Mouse (Mus musculus) MEL (cell line): Measurements from ENCODE around the gene Pcnx4. TPM values are rescaled to one million over a fixed set of nuclear protein-coding genes. Genes with fewer than 3 reads are reported as not detected.

Experiments used
- DNase-seq: peaks from one replicate; pipeline ENCODE4 v3.0.0; 2011; ENCODE audit warnings: low read depth, low spot score
- H3K27ac ChIP-seq: 2 replicates; pipeline ENCODE4 v1.5.1; 2012; ENCODE audit warnings: low read depth, mild to moderate bottlenecking, control low read depth, low read length, moderate library complexity; ENCODE audit not compliant: control insufficient read depth
- H3K27me3 ChIP-seq, 2 experiments: fragments of 150-350 bp in 1 of 2; sonication (generic) in 1 of 2; 2 replicates each; pipeline ENCODE4 v1.6.1; 2012; ENCODE audit warnings: low read length in 2 of 2, mild to moderate bottlenecking in 2 of 2, improper control_type of control experiment in 1 of 2, moderate library complexity in 1 of 2; ENCODE audit not compliant: insufficient read depth in 2 of 2, control insufficient read depth in 1 of 2
- H3K36me3 ChIP-seq, 2 experiments: 2 replicates each; pipeline ENCODE4 v1.6.1; 2012 to 2014; ENCODE audit warnings: low read length in 2 of 2, improper control_type of control experiment in 1 of 2, inconsistent platforms in 1 of 2, mild to moderate bottlenecking in 1 of 2; ENCODE audit not compliant: insufficient read depth in 2 of 2, control insufficient read depth in 1 of 2
- H3K4me1 ChIP-seq, 2 experiments: fragments of 150-350 bp in 1 of 2; sonication (generic) in 1 of 2; 2 replicates each; pipeline ENCODE4 v1.6.1; 2012; ENCODE audit warnings: low read length in 2 of 2, improper control_type of control experiment in 1 of 2, mild to moderate bottlenecking in 1 of 2; ENCODE audit not compliant: insufficient read depth in 2 of 2, control insufficient read depth in 1 of 2
- H3K4me3 ChIP-seq, 2 experiments: fragments of 150-350 bp in 1 of 2; sonication (generic) in 1 of 2; 2 replicates each; pipeline ENCODE4 v1.5.1; 2012; ENCODE audit warnings: low read depth in 2 of 2, low read length in 2 of 2, mild to moderate bottlenecking in 2 of 2, moderate library complexity in 2 of 2, control low read depth in 1 of 2, improper control_type of control experiment in 1 of 2; ENCODE audit not compliant: control insufficient read depth in 1 of 2, insufficient read depth in 1 of 2
- H3K79me2 ChIP-seq: 2 replicates; pipeline ENCODE4 v1.6.1; 2012; ENCODE audit warnings: mild to moderate bottlenecking, low read length, moderate library complexity; ENCODE audit not compliant: control insufficient read depth, poor library complexity, insufficient read depth
- H3K9ac ChIP-seq: 2 replicates; pipeline ENCODE4 v1.6.1; 2012; ENCODE audit warnings: low read depth, mild to moderate bottlenecking, control low read depth, low read length, moderate library complexity; ENCODE audit not compliant: control insufficient read depth, poor library complexity, severe bottlenecking
- H3K9me3 ChIP-seq: fragments of 150-350 bp; sonication (generic); replicated peaks from 2 replicates; pipeline ENCODE4 v1.6.1; 2012; ENCODE audit warnings: mild to moderate bottlenecking, low read length, improper control_type of control experiment, moderate library complexity; ENCODE audit not compliant: insufficient read depth
- BHLHE40 ChIP-seq: IDR thresholded peaks from 2 replicates; pipeline ENCODE4 v1.6.1; 2012; ENCODE audit warnings: low read depth, mild to moderate bottlenecking, inconsistent platforms, low read length, improper control_type of control experiment, borderline replicate concordance
- CHD1 ChIP-seq: IDR thresholded peaks from 2 replicates; pipeline ENCODE4 v1.6.1; 2012; ENCODE audit warnings: low read depth, mild to moderate bottlenecking, inconsistent platforms, low read length, improper control_type of control experiment
- CHD2 ChIP-seq: IDR thresholded peaks from 2 replicates; pipeline ENCODE4 v1.6.1; 2011; ENCODE audit warnings: low read length, improper control_type of control experiment
- CTCF ChIP-seq, 3 experiments: IDR thresholded peaks in 2 of 3; conservative IDR thresholded peaks in 1 of 3; 2 replicates each; pipeline ENCODE4 v1.5.1; 2011 to 2012; ENCODE audit warnings: low read length in 3 of 3, low read depth in 2 of 3, mild to moderate bottlenecking in 2 of 3, improper control_type of control experiment in 1 of 3, inconsistent platforms in 1 of 3, mixed read lengths in 1 of 3, moderate library complexity in 1 of 3; ENCODE audit not compliant: control insufficient read depth in 1 of 3, insufficient read depth in 1 of 3, poor library complexity in 1 of 3, severe bottlenecking in 1 of 3
- E2F4 ChIP-seq: IDR thresholded peaks from 2 replicates; pipeline ENCODE4 v1.6.1; 2011; ENCODE audit warnings: low read depth, low read length, improper control_type of control experiment, borderline replicate concordance
- EP300 ChIP-seq, 2 experiments: IDR thresholded peaks; 2 replicates each; pipeline ENCODE4 v1.6.1; 2011; ENCODE audit warnings: improper control_type of control experiment in 2 of 2, low read length in 2 of 2, low read depth in 1 of 2, mild to moderate bottlenecking in 1 of 2
- GABPA ChIP-seq: IDR thresholded peaks from 2 replicates; pipeline ENCODE4 v1.6.1; 2012; ENCODE audit warnings: low read depth, mild to moderate bottlenecking, inconsistent platforms, low read length, improper control_type of control experiment, moderate library complexity
- GATA1 ChIP-seq: IDR thresholded peaks from 2 replicates; pipeline ENCODE4 v1.6.1; 2011; ENCODE audit warnings: low read depth, low read length, improper control_type of control experiment
- HCFC1 ChIP-seq: IDR thresholded peaks from 2 replicates; pipeline ENCODE4 v1.6.1; 2012; ENCODE audit warnings: low read depth, mild to moderate bottlenecking, inconsistent platforms, low read length, improper control_type of control experiment, moderate library complexity
- JUND ChIP-seq: IDR thresholded peaks from 2 replicates; pipeline ENCODE4 v1.6.1; 2011; ENCODE audit warnings: low read depth, mild to moderate bottlenecking, improper control_type of control experiment, low read length
- KAT2A ChIP-seq: conservative IDR thresholded peaks from 2 replicates; pipeline ENCODE4 v1.6.1; 2012; ENCODE audit warnings: low read depth, low read length, improper control_type of control experiment, inconsistent platforms
- MAFK ChIP-seq: IDR thresholded peaks from 2 replicates; pipeline ENCODE4 v1.6.1; 2011; ENCODE audit warnings: low read depth, mild to moderate bottlenecking, low read length, improper control_type of control experiment, borderline replicate concordance
- MAX ChIP-seq: IDR thresholded peaks from 2 replicates; pipeline ENCODE4 v1.6.1; 2011; ENCODE audit warnings: low read length, improper control_type of control experiment
- MAZ ChIP-seq: IDR thresholded peaks from 2 replicates; pipeline ENCODE4 v1.6.1; 2012; ENCODE audit warnings: low read depth, mild to moderate bottlenecking, inconsistent platforms, low read length, improper control_type of control experiment
- MEF2A ChIP-seq: IDR thresholded peaks from 2 replicates; pipeline ENCODE4 v1.6.1; 2014; ENCODE audit warnings: low read depth, mild to moderate bottlenecking, inconsistent platforms, low read length, improper control_type of control experiment; ENCODE audit not compliant: poor library complexity, insufficient replicate concordance, severe bottlenecking; ENCODE audit errors: extremely low read depth
- MXI1 ChIP-seq: IDR thresholded peaks from 2 replicates; pipeline ENCODE4 v1.6.1; 2011; ENCODE audit warnings: mild to moderate bottlenecking, low read depth, low read length, improper control_type of control experiment
- MYB ChIP-seq: IDR thresholded peaks from 2 replicates; pipeline ENCODE4 v1.6.1; 2011; ENCODE audit warnings: mild to moderate bottlenecking, low read depth, low read length, improper control_type of control experiment
- MYC ChIP-seq: IDR thresholded peaks from 2 replicates; pipeline ENCODE4 v1.6.1; 2011; ENCODE audit warnings: low read depth, mild to moderate bottlenecking, low read length, improper control_type of control experiment, moderate library complexity
- NELFE ChIP-seq: IDR thresholded peaks from 2 replicates; pipeline ENCODE4 v1.6.1; 2011; ENCODE audit warnings: low read depth, low read length, improper control_type of control experiment
- NRF1 ChIP-seq: IDR thresholded peaks from 2 replicates; pipeline ENCODE4 v1.6.1; 2014; ENCODE audit warnings: low read depth, mild to moderate bottlenecking, inconsistent platforms, low read length, improper control_type of control experiment, moderate library complexity; ENCODE audit not compliant: poor library complexity, insufficient read depth, severe bottlenecking
- POLR2A ChIP-seq, 2 experiments: IDR thresholded peaks; 2 replicates each; pipeline ENCODE4 v1.6.1; 2011 to 2012; ENCODE audit warnings: low read length in 2 of 2, mild to moderate bottlenecking in 2 of 2, control low read depth in 1 of 2, improper control_type of control experiment in 1 of 2, low read depth in 1 of 2, moderate library complexity in 1 of 2; ENCODE audit not compliant: control insufficient read depth in 1 of 2, insufficient read depth in 1 of 2, poor library complexity in 1 of 2
- POLR2AphosphoS2 ChIP-seq: IDR thresholded peaks from 2 replicates; pipeline ENCODE4 v1.6.1; 2011; ENCODE audit warnings: low read length, improper control_type of control experiment
- POLR2AphosphoS5 ChIP-seq: IDR thresholded peaks from 2 replicates; pipeline ENCODE4 v1.6.1; 2012; ENCODE audit warnings: low read depth, borderline replicate concordance, mild to moderate bottlenecking, inconsistent platforms, low read length, moderate library complexity, mixed read lengths
- RAD21 ChIP-seq: IDR thresholded peaks from 2 replicates; pipeline ENCODE4 v1.6.1; 2011; ENCODE audit warnings: mild to moderate bottlenecking, low read depth, low read length, improper control_type of control experiment
- RCOR1 ChIP-seq: IDR thresholded peaks from 2 replicates; pipeline ENCODE4 v1.6.1; 2012; ENCODE audit warnings: low read depth, mild to moderate bottlenecking, inconsistent platforms, low read length, improper control_type of control experiment
- SIN3A ChIP-seq: IDR thresholded peaks from 2 replicates; pipeline ENCODE4 v1.6.1; 2012; ENCODE audit warnings: low read length, improper control_type of control experiment, inconsistent platforms
- SMC3 ChIP-seq: IDR thresholded peaks from 2 replicates; pipeline ENCODE4 v1.6.1; 2011; ENCODE audit warnings: low read depth, low read length, improper control_type of control experiment
- TAL1 ChIP-seq: IDR thresholded peaks from 2 replicates; pipeline ENCODE4 v1.6.1; 2012; ENCODE audit warnings: mild to moderate bottlenecking, inconsistent platforms, low read length, moderate library complexity, mixed read lengths
- TBP ChIP-seq: IDR thresholded peaks from 2 replicates; pipeline ENCODE4 v1.8.0; 2011; ENCODE audit warnings: low read depth, low read length, improper control_type of control experiment
- UBTF ChIP-seq: IDR thresholded peaks from 2 replicates; pipeline ENCODE4 v1.6.1; 2012; ENCODE audit warnings: low read depth, mild to moderate bottlenecking, inconsistent platforms, low read length, improper control_type of control experiment, moderate library complexity, borderline replicate concordance; ENCODE audit not compliant: insufficient read depth
- USF1 ChIP-seq: IDR thresholded peaks from 2 replicates; pipeline ENCODE4 v1.6.1; 2014; ENCODE audit warnings: low read depth, mild to moderate bottlenecking, inconsistent platforms, low read length, improper control_type of control experiment, moderate library complexity
- USF2 ChIP-seq, 2 experiments: IDR thresholded peaks; 2 replicates each; pipeline ENCODE4 v1.6.1; 2011 to 2012; ENCODE audit warnings: improper control_type of control experiment in 2 of 2, low read length in 2 of 2, borderline replicate concordance in 1 of 2, inconsistent platforms in 1 of 2, low read depth in 1 of 2, mild to moderate bottlenecking in 1 of 2; ENCODE audit not compliant: insufficient read depth in 1 of 2
- ZC3H11A ChIP-seq: IDR thresholded peaks from 2 replicates; pipeline ENCODE4 v1.6.1; 2012; ENCODE audit warnings: low read depth, mild to moderate bottlenecking, inconsistent platforms, low read length, improper control_type of control experiment
- ZKSCAN1 ChIP-seq: IDR thresholded peaks from 2 replicates; pipeline ENCODE4 v1.6.1; 2012; ENCODE audit warnings: low read depth, mild to moderate bottlenecking, inconsistent platforms, low read length, improper control_type of control experiment, moderate library complexity
- ZMIZ1 ChIP-seq: IDR thresholded peaks from 2 replicates; pipeline ENCODE4 v1.6.1; 2012; ENCODE audit warnings: low read depth, mild to moderate bottlenecking, inconsistent platforms, low read length, improper control_type of control experiment, moderate library complexity
- ZNF384 ChIP-seq: IDR thresholded peaks from 2 replicates; pipeline ENCODE4 v1.6.1; 2012; ENCODE audit warnings: low read depth, mild to moderate bottlenecking, inconsistent platforms, low read length, improper control_type of control experiment
- polyA plus RNA-seq, 2 experiments: library from polyadenylated mRNA; stranded (reverse) in 1 of 2; unstranded in 1 of 2; fragments of >175 nt in 1 of 2; fragments of >200 nt in 1 of 2; gene quantifications; 2 replicates each; pipeline versions ENCODE4 v1.2.1 to v1.2.4; 2012; ENCODE audit warnings: low replicate concordance in 2 of 2, low read depth in 1 of 2; ENCODE audit not compliant: insufficient read length in 2 of 2, insufficient read depth in 1 of 2, missing spikeins in 1 of 2
- total RNA-seq: library from RNA; depleted of rRNA; stranded (reverse); fragments of 300-350 nt; gene quantifications from 2 replicates; pipeline ENCODE4 v1.2.3, GENCODE M21; 2012; rRNA removed

The Pcnx4 gene
- total RNA-seq: 3.2 and 3.4 TPM in 2 replicates
- polyA plus RNA-seq: 1 to 10 TPM in 1 of 2 experiments, not detected in 1; 5.2 TPM

- peak within 1 kb of the TSS; percentile 69 for H3K9ac ChIP-seq
- H3K79me2 ChIP-seq: peaks cover 1% of the 10 kb centered on the region; the same call in 1 of the 2 replicates
- peak within 1 kb of the TSS; percentile 86 for H3K4me3 ChIP-seq
- DNase-seq: peak; percentile 98
- no peaks in the 10 kb centered on the region for H3K9me3 ChIP-seq
- peaks cover 0 to 22% of the 10 kb centered on the region in 2 experiments; a peak in 2 of 4 replicates for H3K36me3 ChIP-seq
- H3K27me3 ChIP-seq: no peaks in the 10 kb centered on the region; a peak in 1 of 4 replicates
- 0 out of 2 replicates have a peak within 1 kb of the TSS, but pooled peaks have one; percentile 14 for H3K27ac ChIP-seq
- H3K4me1 ChIP-seq: peaks cover 4 to 22% of the 10 kb centered on the region in 2 experiments
- TF ChIP-seq CHD2 (no peak), MAX (peak; percentile 6; the same call in 1 of the 2 replicates), MEF2A (no peak), E2F4 (no peak), POLR2A (IDR thresholded peaks at IDR 0.05; ENCODE audit: control insufficient read depth in 1 of 2, insufficient read depth in 1 of 2, low read depth in 1 of 2, low read length in 2 of 2, poor library complexity in 1 of 2) (peak; percentile 63 to 78; a peak in 3 of 4 replicates), RAD21 (no peak), CTCF (IDR thresholded peaks at IDR 0.05 in 2 of 3, conservative IDR thresholded peaks at IDR 0.05 in 1 of 3; ENCODE audit: control insufficient read depth in 1 of 3, insufficient read depth in 1 of 3, low read depth in 2 of 3, low read length in 3 of 3, poor library complexity in 1 of 3, severe bottlenecking in 1 of 3) (no peak), MXI1 (peak; percentile 56; the same call in 1 of the 2 replicates), RCOR1 (no peak), NRF1 (peak; percentile 89), TBP (no peak), MYC (no peak), CHD1 (no peak), MYB (no peak), GABPA (no peak), JUND (no peak), USF2 (IDR thresholded peaks at IDR 0.05; ENCODE audit: borderline replicate concordance in 1 of 2, insufficient read depth in 1 of 2, low read depth in 1 of 2, low read length in 2 of 2) (no peak), EP300 (IDR thresholded peaks at IDR 0.05; ENCODE audit: low read depth in 1 of 2, low read length in 2 of 2) (no peak), GATA1 (no peak), HCFC1 (no peak), SMC3 (no peak), ZNF384 (no peak), MAFK (no peak), POLR2AphosphoS5 (no peak), USF1 (peak; percentile 47), NELFE (peak; percentile 59), TAL1 (no peak), ZC3H11A (no peak), UBTF (no peak), BHLHE40 (no peak), KAT2A (no peak), SIN3A (no peak; the same call in 1 of the 2 replicates), ZMIZ1 (no peak), MAZ (no peak), ZKSCAN1 (no peak), POLR2AphosphoS2 (no peak)
Measured at GRCm38 (mm10) chr12:72536021-72536597, at the start of gene Pcnx4. Gene Pcnx4 (plus strand): TSS chr12:72536383.
